In genomic region chr17:29878990-29879389, GRCm38 (mm10) we compare ENCODE assay signal across 18 mouse cellular contexts.
DNase-seq lines count a peak whose midpoint lies in the region; ATAC-seq and TF ChIP-seq lines count a peak whose summit lies in the region.
"Had no signal": no experiment of that assay in that cellular context is flagged by ENCODE, and none has a peak within 500 bp of the region (broad histone marks: within the 10 kb centered on the region; RNA-seq: fewer than 3 reads in every experiment).

No protein-coding gene starts in this region.

- intact Hi-C loops in left cerebral cortex, postnatal 4 days (cut with DNase I) = no loop called here
- intact Hi-C loops in left cerebral cortex, postnatal 10 days (cut with DNase I) = loop anchor here (5.0 kb wide), 2 partner anchors 102 to 162 kb away; partner anchors contain the start of gene Ccdc167

- H3K4me2 ChIP-seq in hindbrain, postnatal 0 days (ENCODE audit: low read depth, low read length) = peak overlapping the region; percentile 3; the same call in 1 of the 2 replicates
- H3K4me2 ChIP-seq in hindbrain, embryonic 14.5 days (replicated peaks) = no peak overlapping the region
- H3K4me2 ChIP-seq in midbrain, embryonic 13.5 days (replicated peaks) = no peak overlapping the region
- H3K4me2 ChIP-seq in midbrain, embryonic 16.5 days (ENCODE audit: low read length) = no peak overlapping the region
- H3K4me2 ChIP-seq: embryonic facial prominence, embryonic 12.5 days; forebrain, embryonic 15.5 days; heart, embryonic 13.5 days; hindbrain, embryonic 13.5 days had no signal

- H3K9me3 ChIP-seq in hindbrain, postnatal 0 days (ENCODE audit: low read length) = no peaks in the 10 kb centered on the region
- H3K9me3 ChIP-seq in hindbrain, embryonic 14.5 days (ENCODE audit: control insufficient read depth, low read length) = no peaks in the 10 kb centered on the region
- no peaks in the 10 kb centered on the region for H3K9me3 ChIP-seq in midbrain, embryonic 13.5 days
- no peaks in the 10 kb centered on the region for H3K9me3 ChIP-seq in midbrain, embryonic 16.5 days (replicated peaks; ENCODE audit: control insufficient read depth, low read length, poor library complexity, severe bottlenecking)
- H3K9me3 ChIP-seq: embryonic facial prominence, embryonic 12.5 days; forebrain, embryonic 15.5 days; heart, embryonic 13.5 days; hindbrain, embryonic 13.5 days had no signal

- H3K4me3 ChIP-seq in hindbrain, postnatal 0 days (ENCODE audit: low read length) = no peak overlapping the region
- H3K4me3 ChIP-seq in hindbrain, embryonic 14.5 days (replicated peaks; ENCODE audit: low read length) = no peak overlapping the region
- no peak overlapping the region for H3K4me3 ChIP-seq in midbrain, embryonic 13.5 days (replicated peaks)
- H3K4me3 ChIP-seq in midbrain, embryonic 16.5 days (ENCODE audit: low read depth, low read length) = no peak overlapping the region
- H3K4me3 ChIP-seq: embryonic facial prominence, embryonic 12.5 days; forebrain, embryonic 15.5 days; heart, embryonic 13.5 days; hindbrain, embryonic 13.5 days had no signal

- H3K36me3 ChIP-seq in hindbrain, postnatal 0 days (ENCODE audit: insufficient read depth, low read length) = no peaks in the 10 kb centered on the region
- H3K36me3 ChIP-seq in hindbrain, embryonic 14.5 days (replicated peaks; ENCODE audit: control insufficient read depth, insufficient read depth) = no peaks in the 10 kb centered on the region
- H3K36me3 ChIP-seq in midbrain, embryonic 13.5 days = no peaks in the 10 kb centered on the region
- no peaks in the 10 kb centered on the region for H3K36me3 ChIP-seq in midbrain, embryonic 16.5 days (ENCODE audit: control insufficient read depth, insufficient read depth, low read length)
- H3K36me3 ChIP-seq: embryonic facial prominence, embryonic 12.5 days; forebrain, embryonic 15.5 days; G1E; heart, embryonic 13.5 days; hindbrain, embryonic 13.5 days had no signal

- DNase-seq in hindbrain, postnatal 0 days (ENCODE audit: low spot score) = no peak
- DNase-seq in hindbrain, embryonic 14.5 days (ENCODE audit: low spot score) = no peak
- peak; percentile 40 for DNase-seq in left cerebral cortex, postnatal 4 days
- no peak for DNase-seq in left cerebral cortex, postnatal 10 days (ENCODE audit: extremely low spot score in 1 of 2, low spot score in 2 of 2)
- DNase-seq in lung, postnatal 4 days = peak; percentile 21 to 78
- no peak for DNase-seq in right cerebral cortex, adult 2 months (ENCODE audit: low spot score in 2 of 2)
- DNase-seq: adrenal gland, adult 8-10 months; adrenal gland, postnatal 36 days; cerebellum, adult 2 months; cerebellum, postnatal 25 days; gastrocnemius, postnatal 14 days had no signal

- 61% methylated on average over 10 of the region's 10 CpGs for WGBS in hindbrain, postnatal 0 days
- WGBS in hindbrain, embryonic 14.5 days = 81% methylated on average over 10 of the region's 10 CpGs
- 82% methylated on average over 10 of the region's 10 CpGs for WGBS in midbrain, embryonic 13.5 days
- 83% methylated on average over 10 of the region's 10 CpGs for WGBS in midbrain, embryonic 16.5 days

- no peak overlapping the region for H3K9ac ChIP-seq in hindbrain, postnatal 0 days (replicated peaks; ENCODE audit: low read length)
- no peak overlapping the region for H3K9ac ChIP-seq in hindbrain, embryonic 14.5 days
- no peak overlapping the region for H3K9ac ChIP-seq in midbrain, embryonic 13.5 days (replicated peaks)
- no peak overlapping the region for H3K9ac ChIP-seq in midbrain, embryonic 16.5 days (ENCODE audit: low read depth, low read length)
- H3K9ac ChIP-seq: embryonic facial prominence, embryonic 12.5 days; forebrain, embryonic 15.5 days; heart, embryonic 13.5 days had no signal

- no peaks in the 10 kb centered on the region for H3K27me3 ChIP-seq in hindbrain, postnatal 0 days (ENCODE audit: insufficient read depth, low read length)
- H3K27me3 ChIP-seq in hindbrain, embryonic 14.5 days (ENCODE audit: control insufficient read depth, insufficient read depth, low read length) = no peaks in the 10 kb centered on the region
- no peaks in the 10 kb centered on the region for H3K27me3 ChIP-seq in midbrain, embryonic 13.5 days
- H3K27me3 ChIP-seq in midbrain, embryonic 16.5 days (ENCODE audit: control insufficient read depth, insufficient read depth, low read depth, low read length) = no peaks in the 10 kb centered on the region
- H3K27me3 ChIP-seq: forebrain, embryonic 15.5 days had no signal

- no peak for TF ChIP-seq CTCF in hindbrain, postnatal 0 days (IDR thresholded peaks at IDR 0.05; ENCODE audit: low read depth)

- no peak for ATAC-seq in hindbrain, postnatal 0 days
- no peak for ATAC-seq in hindbrain, embryonic 14.5 days (ENCODE audit: low FRiP score)
- ATAC-seq in midbrain, embryonic 13.5 days = no peak
- no peak for ATAC-seq in midbrain, embryonic 16.5 days
- ATAC-seq: forebrain, embryonic 15.5 days had no signal

- peaks cover 18% of the 10 kb centered on the region for H3K4me1 ChIP-seq in hindbrain, postnatal 0 days (ENCODE audit: insufficient read depth, low read length)
- peaks cover 35% of the 10 kb centered on the region for H3K4me1 ChIP-seq in hindbrain, embryonic 14.5 days (replicated peaks; ENCODE audit: control insufficient read depth, insufficient read depth, low read length)
- peaks cover 63% of the 10 kb centered on the region for H3K4me1 ChIP-seq in midbrain, embryonic 13.5 days (replicated peaks)
- H3K4me1 ChIP-seq in midbrain, embryonic 16.5 days (ENCODE audit: control insufficient read depth, insufficient read depth, low read length) = peaks cover 22% of the 10 kb centered on the region

- H3K27ac ChIP-seq in hindbrain, postnatal 0 days = peak overlapping the region; percentile 32; the same call in 1 of the 2 replicates
- H3K27ac ChIP-seq in hindbrain, embryonic 14.5 days = no peak overlapping the region
- 0 out of 2 replicates have a peak overlapping the region, but pooled peaks have one; percentile 14 for H3K27ac ChIP-seq in midbrain, embryonic 13.5 days
- H3K27ac ChIP-seq in midbrain, embryonic 16.5 days (ENCODE audit: low read length) = no peak overlapping the region
- H3K27ac ChIP-seq: embryonic facial prominence, embryonic 12.5 days; forebrain, embryonic 15.5 days; heart, embryonic 13.5 days; hindbrain, embryonic 13.5 days had no signal

Comparison
In these comparisons a context has a peak if more than half of its experiments do, and no peak if none do; other contexts are left out.
1. DNase-seq: peak in left cerebral cortex, postnatal 4 days (single experiment) and lung, postnatal 4 days (2 of 2); none in hindbrain, postnatal 0 days (single experiment), hindbrain, embryonic 14.5 days (single experiment), left cerebral cortex, postnatal 10 days (0 of 2) and right cerebral cortex, adult 2 months (0 of 2).
2. H3K27ac ChIP-seq: peak in hindbrain, postnatal 0 days (single experiment) and midbrain, embryonic 13.5 days (single experiment); none in hindbrain, embryonic 14.5 days (single experiment) and midbrain, embryonic 16.5 days (single experiment).